Mouse (Mus musculus): ENCODE data around the gene Elobl. TPM values are rescaled to one million over a fixed set of nuclear protein-coding genes. Genes with fewer than 3 reads are reported as not detected.

Elobl gene
- polyA plus RNA-seq, 1 experiment = 1.5 TPM

- no peak overlapping the region for H3K27ac ChIP-seq (ENCODE audit: insufficient read depth, low read depth, low read length)
- TF ChIP-seq CTCF (conservative IDR thresholded peaks at IDR 0.05; ENCODE audit: insufficient read depth, insufficient read length, low read depth, low read length) = no peak
- no peak for TF ChIP-seq POLR2A (IDR thresholded peaks at IDR 0.05; ENCODE audit: low read depth, low read length)
- H3K4me1 ChIP-seq (ENCODE audit: control insufficient read depth, insufficient read depth, low read length) = no peaks in the 10 kb centered on the region
- no peak for DNase-seq
- no peak overlapping the region for H3K4me3 ChIP-seq (ENCODE audit: insufficient read depth, low read depth, low read length)
- H3K36me3 ChIP-seq (ENCODE audit: control insufficient read depth, insufficient read depth, low read length) = no peaks in the 10 kb centered on the region; the same call in none of the 2 replicates
- 51% methylated on average over 7 of the region's 7 CpGs for WGBS
- H3K27me3 ChIP-seq (replicated peaks; ENCODE audit: control insufficient read depth, insufficient read depth, low read length) = no peaks in the 10 kb centered on the region
Measured at GRCm38 (mm10) chr11:88993186-88993585, 26.5 kb upstream of the Elobl start.

- DNase-seq = peak; percentile 46
- no peak for TF ChIP-seq POLR2A (IDR thresholded peaks at IDR 0.05; ENCODE audit: low read depth, low read length)
- TF ChIP-seq CTCF (conservative IDR thresholded peaks at IDR 0.05; ENCODE audit: insufficient read depth, insufficient read length, low read depth, low read length) = 0 out of 2 replicates have a peak, but pooled peaks have one; percentile 18
- no peaks in the 10 kb centered on the region; the same call in none of the 2 replicates for H3K36me3 ChIP-seq (ENCODE audit: control insufficient read depth, insufficient read depth, low read length)
- no peaks in the 10 kb centered on the region for H3K27me3 ChIP-seq (replicated peaks; ENCODE audit: control insufficient read depth, insufficient read depth, low read length)
- 68% methylated on average over 5 of the region's 5 CpGs for WGBS
- no peaks in the 10 kb centered on the region for H3K4me1 ChIP-seq (ENCODE audit: control insufficient read depth, insufficient read depth, low read length)
- H3K27ac ChIP-seq (ENCODE audit: insufficient read depth, low read depth, low read length) = no peak overlapping the region
- H3K4me3 ChIP-seq (ENCODE audit: insufficient read depth, low read depth, low read length) = no peak overlapping the region
Measured at GRCm38 (mm10) chr11:88989530-88989929, 22.8 kb upstream of the Elobl start.

DNA sequence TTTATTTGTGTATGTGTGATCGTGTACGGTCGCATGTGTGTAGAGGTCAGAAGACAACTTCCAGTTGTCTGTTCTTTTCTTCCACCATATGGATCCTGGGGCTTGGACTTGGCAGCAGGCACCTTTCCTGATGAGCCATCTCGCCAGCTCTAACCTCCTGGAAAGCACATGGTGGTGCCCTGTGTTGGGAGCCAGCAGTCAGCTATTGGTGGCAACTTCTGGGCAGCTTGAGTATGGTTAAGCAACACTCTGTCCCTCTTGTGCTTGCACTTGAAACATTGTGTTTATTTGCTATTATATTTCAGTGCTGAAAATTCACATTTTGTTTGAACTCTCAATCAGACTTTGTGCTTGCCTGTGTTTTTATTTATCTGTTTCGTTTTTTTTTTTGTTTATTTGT lies 22.2 kb upstream of the Elobl start:
- DNase-seq = no peak
- no peaks in the 10 kb centered on the region for H3K27me3 ChIP-seq (replicated peaks; ENCODE audit: control insufficient read depth, insufficient read depth, low read length)
- H3K4me3 ChIP-seq (ENCODE audit: insufficient read depth, low read depth, low read length) = no peak overlapping the region
- TF ChIP-seq CTCF (conservative IDR thresholded peaks at IDR 0.05; ENCODE audit: insufficient read depth, insufficient read length, low read depth, low read length) (no peak), POLR2A (IDR thresholded peaks at IDR 0.05; ENCODE audit: low read depth, low read length) (no peak)
- H3K4me1 ChIP-seq (ENCODE audit: control insufficient read depth, insufficient read depth, low read length) = no peaks in the 10 kb centered on the region
- 75% methylated on average over 5 of the region's 5 CpGs for WGBS
- no peak overlapping the region for H3K27ac ChIP-seq (ENCODE audit: insufficient read depth, low read depth, low read length)
- H3K36me3 ChIP-seq (ENCODE audit: control insufficient read depth, insufficient read depth, low read length) = no peaks in the 10 kb centered on the region; the same call in none of the 2 replicates

DNA sequence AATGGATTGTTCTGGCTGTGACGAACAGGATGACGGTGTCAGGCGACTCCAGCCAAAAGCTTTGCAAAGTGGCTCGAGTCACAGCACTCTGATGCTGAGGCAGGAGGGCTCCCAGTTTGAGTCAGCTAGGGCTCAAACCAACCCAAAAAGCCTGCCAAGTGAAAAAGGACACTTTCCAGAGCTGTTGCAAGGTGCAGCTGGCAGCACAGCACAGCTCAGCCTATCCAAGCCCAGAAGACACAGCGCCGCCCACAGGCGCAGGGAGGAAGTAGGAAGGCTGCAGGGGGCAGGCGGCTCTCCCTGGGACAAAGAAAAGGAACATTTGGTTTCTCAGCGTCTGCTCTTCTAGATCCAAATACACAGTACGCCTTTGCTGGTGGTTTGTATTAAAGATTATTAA lies 19.9 kb upstream of the Elobl start:
- no peak for DNase-seq
- TF ChIP-seq POLR2A (IDR thresholded peaks at IDR 0.05; ENCODE audit: low read depth, low read length) (no peak), CTCF (conservative IDR thresholded peaks at IDR 0.05; ENCODE audit: insufficient read depth, insufficient read length, low read depth, low read length) (no peak)
- H3K27ac ChIP-seq (ENCODE audit: insufficient read depth, low read depth, low read length) = no peak overlapping the region
- H3K4me3 ChIP-seq (ENCODE audit: insufficient read depth, low read depth, low read length) = no peak overlapping the region
- no peaks in the 10 kb centered on the region; the same call in none of the 2 replicates for H3K36me3 ChIP-seq (ENCODE audit: control insufficient read depth, insufficient read depth, low read length)
- H3K27me3 ChIP-seq (replicated peaks; ENCODE audit: control insufficient read depth, insufficient read depth, low read length) = no peaks in the 10 kb centered on the region
- H3K4me1 ChIP-seq (ENCODE audit: control insufficient read depth, insufficient read depth, low read length) = no peaks in the 10 kb centered on the region
- WGBS = 86% methylated on average over 10 of the region's 10 CpGs

DNA sequence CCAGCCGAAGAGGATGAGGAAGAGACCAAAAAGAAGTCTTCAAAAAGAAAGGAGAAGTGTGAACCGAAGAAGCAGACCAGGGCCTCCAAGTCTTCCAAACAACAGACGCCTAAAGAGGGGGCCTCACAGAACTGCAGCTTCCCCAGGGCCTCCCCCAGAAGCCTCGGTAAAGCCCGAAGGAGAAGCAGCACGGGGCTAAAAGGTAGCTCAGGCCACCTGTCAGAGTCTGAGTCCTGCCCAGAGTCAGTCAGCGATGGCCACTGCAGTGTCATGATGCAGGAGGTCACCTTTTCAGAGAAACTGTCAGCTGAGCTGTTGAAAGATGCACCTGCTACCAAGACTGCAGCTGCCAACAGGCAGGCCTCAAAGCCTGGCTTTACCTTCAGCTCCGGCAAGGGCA lies 14.6 kb upstream of the Elobl start:
- Histone ChIP-seq H3K27me3 (replicated peaks; ENCODE audit: control insufficient read depth, insufficient read depth, low read length) (no peaks in the 10 kb centered on the region), H3K4me3 (ENCODE audit: insufficient read depth, low read depth, low read length) (no peak overlapping the region), H3K27ac (ENCODE audit: insufficient read depth, low read depth, low read length) (no peak overlapping the region), H3K36me3 (ENCODE audit: control insufficient read depth, insufficient read depth, low read length) (no peaks in the 10 kb centered on the region; the same call in 1 of the 2 replicates), H3K4me1 (ENCODE audit: control insufficient read depth, insufficient read depth, low read length) (no peaks in the 10 kb centered on the region)
- WGBS = 81% methylated on average over 8 of the region's 8 CpGs
- DNase-seq = no peak
- TF ChIP-seq POLR2A (IDR thresholded peaks at IDR 0.05; ENCODE audit: low read depth, low read length) = no peak
- no peak for TF ChIP-seq CTCF (conservative IDR thresholded peaks at IDR 0.05; ENCODE audit: insufficient read depth, insufficient read length, low read depth, low read length)

DNA sequence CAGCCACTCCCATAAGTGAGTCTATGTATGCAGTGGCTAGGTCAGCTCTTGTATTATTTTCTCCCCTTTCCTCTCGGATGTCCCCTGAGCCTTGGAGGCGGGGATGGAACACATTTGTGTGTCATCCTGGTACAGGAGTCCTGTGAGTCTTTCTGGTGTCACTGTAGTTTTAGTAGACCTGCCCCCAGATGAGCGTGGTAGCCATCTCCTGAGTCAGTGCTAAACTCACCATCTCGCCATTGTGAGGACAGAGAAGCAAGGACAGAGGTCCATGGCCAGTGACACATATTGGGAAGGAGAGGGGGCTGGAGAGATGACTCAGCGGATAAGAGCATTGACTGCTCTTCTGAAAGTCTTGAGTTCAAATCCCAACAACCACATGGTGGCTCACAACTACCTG lies 10.5 kb upstream of the Elobl start:
- 91% methylated on average over 5 of the region's 5 CpGs for WGBS
- TF ChIP-seq POLR2A (IDR thresholded peaks at IDR 0.05; ENCODE audit: low read depth, low read length) (no peak), CTCF (conservative IDR thresholded peaks at IDR 0.05; ENCODE audit: insufficient read depth, insufficient read length, low read depth, low read length) (no peak)
- Histone ChIP-seq H3K27ac (ENCODE audit: insufficient read depth, low read depth, low read length) (no peak overlapping the region), H3K4me1 (ENCODE audit: control insufficient read depth, insufficient read depth, low read length) (peaks cover 4% of the 10 kb centered on the region), H3K36me3 (ENCODE audit: control insufficient read depth, insufficient read depth, low read length) (no peaks in the 10 kb centered on the region), H3K27me3 (replicated peaks; ENCODE audit: control insufficient read depth, insufficient read depth, low read length) (no peaks in the 10 kb centered on the region), H3K4me3 (ENCODE audit: insufficient read depth, low read depth, low read length) (no peak overlapping the region)
- DNase-seq = no peak

- H3K4me1 ChIP-seq (ENCODE audit: control insufficient read depth, insufficient read depth, low read length) = peaks cover 4% of the 10 kb centered on the region
- TF ChIP-seq CTCF (conservative IDR thresholded peaks at IDR 0.05; ENCODE audit: insufficient read depth, insufficient read length, low read depth, low read length) (peak; percentile 31), POLR2A (IDR thresholded peaks at IDR 0.05; ENCODE audit: low read depth, low read length) (no peak)
- 87% methylated on average over 2 of the region's 2 CpGs for WGBS
- H3K27ac ChIP-seq (ENCODE audit: insufficient read depth, low read depth, low read length) = no peak overlapping the region
- no peaks in the 10 kb centered on the region for H3K36me3 ChIP-seq (ENCODE audit: control insufficient read depth, insufficient read depth, low read length)
- peak; percentile 18 for DNase-seq
- H3K27me3 ChIP-seq (replicated peaks; ENCODE audit: control insufficient read depth, insufficient read depth, low read length) = no peaks in the 10 kb centered on the region
- H3K4me3 ChIP-seq (ENCODE audit: insufficient read depth, low read depth, low read length) = no peak overlapping the region
Measured at GRCm38 (mm10) chr11:88976320-88976719, 9.6 kb upstream of the Elobl start.

Data from kidney, adult 2 months (tissue).